Mouse (Mus musculus) E14TG2a.4 (cell line): ENCODE data around the gene Pcdh8.

Experiments
- CTCF ChIP-seq: conservative IDR thresholded peaks from 2 replicates; pipeline ENCODE4 v1.5.1; 2014; ENCODE audit warnings: low read length
- NANOG ChIP-seq: IDR thresholded peaks from 2 replicates; pipeline ENCODE4 v1.6.1; 2014; ENCODE audit warnings: borderline replicate concordance, low read length, mixed read lengths
- POU5F1 ChIP-seq: IDR thresholded peaks from 2 replicates; pipeline ENCODE4 v1.6.1; 2014; ENCODE audit warnings: low read length, borderline replicate concordance

- TF ChIP-seq CTCF: peak; percentile 15; the same call in 1 of the 2 replicates
- no peak for TF ChIP-seq NANOG
- no peak for TF ChIP-seq POU5F1
Measured at GRCm38 (mm10) chr14:79769618-79770017, 1.5 kb downstream of the Pcdh8 start.
